Mouse (Mus musculus) forebrain, embryonic 10.5 days (tissue): ENCODE measurements around the gene Cpeb3. TPM values are rescaled to one million over a fixed set of nuclear protein-coding genes. Genes with fewer than 3 reads are reported as not detected.
"Not testable (repeated sequence)": the region's sequence is repeated elsewhere in the genome, so short reads cannot be mapped to it uniquely, and the experiment has no call there.

ENCODE experiments used
- DNase-seq: peaks from one replicate; pipeline ENCODE4 v3.0.0-alpha.2; 2017; ENCODE audit warnings: low spot score; ENCODE audit errors: extremely low spot score
- H3K27ac ChIP-seq: fragments of 300-500 bp; sonication (generic); 2 replicates; pipeline ENCODE4 v1.5.1; 2016; ENCODE audit warnings: mild to moderate bottlenecking
- H3K27me3 ChIP-seq: fragments of 300-500 bp; sonication (generic); 2 replicates; pipeline ENCODE4 v1.6.1; 2016; ENCODE audit warnings: mild to moderate bottlenecking; ENCODE audit not compliant: poor library complexity, severe bottlenecking
- H3K36me3 ChIP-seq: fragments of 300-500 bp; sonication (generic); replicated peaks from 2 replicates; pipeline ENCODE4 v1.6.1; 2016; ENCODE audit warnings: mild to moderate bottlenecking, moderate library complexity
- H3K4me1 ChIP-seq: fragments of 300-500 bp; sonication (generic); 2 replicates; pipeline ENCODE4 v1.6.1; 2016
- H3K4me3 ChIP-seq: fragments of 300-500 bp; sonication (generic); 2 replicates; pipeline ENCODE4 v1.5.1; 2016; ENCODE audit warnings: mild to moderate bottlenecking, moderate library complexity
- H3K9me3 ChIP-seq: fragments of 300-500 bp; sonication (generic); 2 replicates; pipeline ENCODE4 v1.6.1; 2016; ENCODE audit warnings: mild to moderate bottlenecking, moderate library complexity
- WGBS: fragments of 180-500 bp; shearing (Covaris S2); methylation state at CpG from one replicate; pipeline ENCODE4 v1.1.7; 2016; 5-methylcytosine and 5-hydroxymethylcytosine counted together
- polyA plus RNA-seq: library from polyadenylated mRNA; unstranded; fragments of >200 nt; fragmentation: Nextera tagmentation; extraction: Ambion mirVana; gene quantifications from 2 replicates; pipeline ENCODE4 v1.2.1, GENCODE M21; 2016

Cpeb3 gene
- polyA plus RNA-seq, 1 experiment from 2014 or later, result 0.95 TPM

- Histone ChIP-seq H3K4me3 (peak overlapping the region; percentile 58), H3K27ac (peak overlapping the region; percentile 27), H3K36me3 (no peaks in the 10 kb centered on the region), H3K27me3 (peaks cover 63% of the 10 kb centered on the region), H3K4me1 (peaks cover 27% of the 10 kb centered on the region), H3K9me3 (no peaks in the 10 kb centered on the region)
- peak; percentile 47 for DNase-seq
- 3% methylated on average over 63 of the region's 63 CpGs for WGBS
Observed at GRCm38 (mm10) chr19:37233561-37234539, 25.4 kb upstream of the Cpeb3 start.

DNA sequence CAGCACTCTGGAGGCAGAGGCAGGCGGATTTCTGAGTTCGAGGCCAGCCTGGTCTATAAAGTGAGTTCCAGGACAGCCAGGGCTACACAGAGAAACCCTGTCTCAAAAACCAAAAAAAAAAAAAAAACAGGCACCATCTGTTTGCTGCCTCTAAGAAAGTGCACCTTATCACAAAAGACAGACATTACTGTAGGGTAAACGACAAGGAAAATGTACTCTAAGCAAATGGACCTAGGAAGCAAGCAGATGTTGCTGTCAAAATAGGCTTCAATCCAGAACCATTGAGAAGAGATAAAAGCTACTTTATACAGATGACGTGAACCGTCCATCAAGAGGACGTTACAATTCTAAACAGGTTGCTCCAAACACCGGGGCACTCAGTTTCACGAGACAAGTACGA is 24.2 kb upstream of the Cpeb3 start:
- not testable (repeated sequence) for H3K27ac ChIP-seq, H3K4me3 ChIP-seq, H3K9me3 ChIP-seq, H3K36me3 ChIP-seq, DNase-seq
- 88% methylated on average over 9 of the region's 9 CpGs for WGBS
- peaks cover 15% of the 10 kb centered on the region for H3K4me1 ChIP-seq
- peaks cover 53% of the 10 kb centered on the region for H3K27me3 ChIP-seq

DNA sequence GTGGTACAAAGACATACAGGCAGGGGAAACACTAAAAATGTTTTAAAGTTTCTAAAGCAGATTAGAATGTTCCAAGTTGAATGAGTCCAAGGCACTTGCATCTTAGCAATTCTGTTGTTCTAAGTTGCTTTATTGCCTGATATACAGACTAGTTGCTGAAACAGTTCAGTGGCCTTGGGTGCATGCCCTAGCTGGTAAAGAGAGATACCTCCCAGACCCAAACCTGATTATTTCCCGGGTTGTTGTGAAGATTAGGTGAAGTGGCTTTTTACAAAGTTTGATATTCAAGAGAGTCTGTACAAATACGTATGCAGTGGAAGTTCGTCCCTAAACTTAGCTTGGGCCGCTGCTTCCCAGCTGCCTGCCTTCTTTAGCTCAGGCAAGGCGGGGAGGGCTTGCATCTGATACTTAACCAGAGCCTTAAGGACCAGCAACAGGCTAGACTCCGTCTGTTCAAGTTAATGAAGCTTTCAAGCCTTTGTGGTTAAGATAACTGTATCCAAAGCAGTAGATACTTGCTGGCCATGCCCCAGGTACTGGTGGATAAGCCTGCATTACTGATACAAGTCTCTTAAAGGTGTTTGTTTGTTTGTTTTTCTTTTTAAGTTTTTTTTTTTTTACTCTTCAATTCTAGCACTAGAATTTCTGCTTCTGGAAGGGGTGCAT is 16.9 kb upstream of the Cpeb3 start:
- DNase-seq, result no peak
- H3K4me1 ChIP-seq, result no peaks in the 10 kb centered on the region
- 82% methylated on average over 6 of the region's 6 CpGs for WGBS
- no peaks in the 10 kb centered on the region for H3K9me3 ChIP-seq
- peaks cover 60% of the 10 kb centered on the region for H3K36me3 ChIP-seq
- no peak overlapping the region for H3K27ac ChIP-seq
- no peak overlapping the region for H3K4me3 ChIP-seq
- no peaks in the 10 kb centered on the region for H3K27me3 ChIP-seq

GRCm38 (mm10) chr19:37214711-37215110 is 6.3 kb upstream of the Cpeb3 start:
- H3K4me1 ChIP-seq, result peaks cover under 1% of the 10 kb centered on the region
- WGBS, result 96% methylated on average over 2 of the region's 2 CpGs

GRCm38 (mm10) chr19:37211416-37211815 is 3.0 kb upstream of the Cpeb3 start:
- peaks cover 67% of the 10 kb centered on the region for H3K36me3 ChIP-seq
- DNase-seq, result no peak
- no peaks in the 10 kb centered on the region for H3K27me3 ChIP-seq
- peaks cover 21% of the 10 kb centered on the region for H3K4me1 ChIP-seq
- H3K9me3 ChIP-seq, result no peaks in the 10 kb centered on the region
- WGBS, result 97% methylated on average over 3 of the region's 3 CpGs
- H3K4me3 ChIP-seq, result no peak overlapping the region
- no peak overlapping the region for H3K27ac ChIP-seq

More at GRCm38 (mm10) chr19:37214711-37215110, 6.3 kb upstream of the Cpeb3 start:
- H3K4me3 ChIP-seq, result no peak overlapping the region
- no peak for DNase-seq
- H3K27ac ChIP-seq, result no peak overlapping the region
- H3K27me3 ChIP-seq, result no peaks in the 10 kb centered on the region
- H3K9me3 ChIP-seq, result no peaks in the 10 kb centered on the region
- peaks cover 96% of the 10 kb centered on the region for H3K36me3 ChIP-seq

DNA sequence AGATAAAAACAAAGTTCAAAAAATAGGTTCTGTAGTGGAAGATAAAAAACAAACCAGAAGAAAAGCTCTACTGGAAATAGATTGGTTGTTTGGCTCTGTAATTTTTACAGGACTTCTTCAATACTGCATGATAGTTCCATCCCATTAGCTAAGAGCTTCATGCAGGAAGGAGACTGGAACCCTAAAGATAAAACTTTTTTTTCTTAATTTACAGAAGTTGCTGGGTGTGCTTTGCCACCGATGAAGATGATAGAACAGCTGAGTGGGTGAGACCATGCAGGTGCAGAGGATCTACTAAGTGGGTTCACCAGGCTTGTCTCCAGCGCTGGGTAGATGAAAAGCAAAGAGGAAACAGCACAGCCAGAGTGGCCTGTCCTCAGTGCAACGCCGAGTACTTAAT is 2.1 kb upstream of the Cpeb3 start:
- 94% methylated on average over 4 of the region's 4 CpGs for WGBS
- Histone ChIP-seq H3K9me3 (no peaks in the 10 kb centered on the region), H3K27me3 (peaks cover 6% of the 10 kb centered on the region), H3K4me1 (peaks cover 24% of the 10 kb centered on the region), H3K4me3 (no peak overlapping the region), H3K27ac (no peak overlapping the region), H3K36me3 (peaks cover 58% of the 10 kb centered on the region)
- no peak for DNase-seq

DNA sequence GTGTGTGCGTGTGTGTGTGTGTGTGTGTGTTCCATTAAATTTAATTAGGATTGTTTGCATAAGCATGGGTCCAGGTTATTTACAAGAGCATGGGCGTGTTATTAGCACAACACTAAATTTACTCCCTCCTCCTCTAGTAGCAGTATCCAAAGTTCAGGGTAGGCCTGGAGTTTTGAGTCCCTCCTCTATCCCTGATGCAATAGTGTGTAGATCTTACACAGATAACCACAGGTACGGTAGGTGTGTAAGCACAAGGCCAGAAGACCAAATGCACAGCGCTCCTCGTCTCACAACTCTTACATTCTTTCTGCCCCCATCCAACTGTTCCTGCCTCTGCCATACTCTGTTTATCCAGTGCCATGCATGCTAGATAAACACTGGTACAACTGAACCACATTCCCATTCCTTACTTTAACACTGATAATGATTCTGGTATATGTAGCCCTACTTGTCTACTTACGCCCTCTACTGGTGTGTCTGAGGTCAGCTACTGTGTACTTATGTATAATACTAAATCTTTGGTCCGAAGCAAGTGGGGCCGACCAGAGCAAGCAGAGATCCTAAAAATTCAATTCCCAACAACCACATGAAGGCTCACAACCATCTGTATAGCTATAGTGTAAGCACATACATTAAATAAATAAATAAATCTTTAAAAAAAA is 1.2 kb upstream of the Cpeb3 start:
- Histone ChIP-seq H3K4me1 (peaks cover 24% of the 10 kb centered on the region), H3K27me3 (peaks cover 10% of the 10 kb centered on the region), H3K4me3 (peak overlapping the region; percentile 89), H3K36me3 (peaks cover 49% of the 10 kb centered on the region), H3K9me3 (no peaks in the 10 kb centered on the region), H3K27ac (no peak overlapping the region)
- DNase-seq, result no peak
- 89% methylated on average over 8 of the region's 8 CpGs for WGBS

DNA sequence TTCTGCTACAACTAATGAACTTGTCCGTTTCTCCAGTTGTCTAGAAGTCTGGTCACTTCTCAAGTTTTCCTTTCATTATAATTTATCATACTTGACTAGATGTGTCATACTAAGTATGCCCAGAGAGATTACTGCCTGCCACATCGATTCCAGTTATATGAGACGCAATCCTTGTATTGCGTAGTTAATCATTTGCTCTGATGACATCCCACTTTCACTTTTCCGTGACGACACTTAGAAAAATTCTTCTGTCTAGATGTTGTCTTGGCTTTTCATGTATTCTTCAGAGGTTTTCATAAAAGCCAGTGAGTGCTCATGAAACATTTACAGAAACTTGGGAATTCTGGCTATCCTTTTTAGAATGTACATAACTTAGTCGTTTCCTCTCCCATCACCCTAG is 585 bp upstream of the Cpeb3 start:
- Histone ChIP-seq H3K9me3 (no peaks in the 10 kb centered on the region), H3K4me3 (peak overlapping the region; percentile 89), H3K27ac (peak overlapping the region; percentile 96; the same call in 1 of the 2 replicates), H3K4me1 (peaks cover 24% of the 10 kb centered on the region), H3K27me3 (peaks cover 10% of the 10 kb centered on the region), H3K36me3 (peaks cover 45% of the 10 kb centered on the region)
- no peak for DNase-seq
- 91% methylated on average over 7 of the region's 7 CpGs for WGBS

- Histone ChIP-seq H3K27ac (peak within 1 kb of the TSS; percentile 96), H3K27me3 (peaks cover 10% of the 10 kb centered on the region), H3K4me1 (peaks cover 27% of the 10 kb centered on the region), H3K9me3 (no peaks in the 10 kb centered on the region), H3K4me3 (peak within 1 kb of the TSS; percentile 89), H3K36me3 (peaks cover 32% of the 10 kb centered on the region)
- DNase-seq, result peak; percentile 88
- WGBS, result under 1% methylated on average over 87 of the region's 94 CpGs
Observed at GRCm38 (mm10) chr19:37207303-37208175, 862 bp downstream of the Cpeb3 start, which contains the start of gene March5. Gene March5 (plus strand): TSS chr19:37207543.

DNA sequence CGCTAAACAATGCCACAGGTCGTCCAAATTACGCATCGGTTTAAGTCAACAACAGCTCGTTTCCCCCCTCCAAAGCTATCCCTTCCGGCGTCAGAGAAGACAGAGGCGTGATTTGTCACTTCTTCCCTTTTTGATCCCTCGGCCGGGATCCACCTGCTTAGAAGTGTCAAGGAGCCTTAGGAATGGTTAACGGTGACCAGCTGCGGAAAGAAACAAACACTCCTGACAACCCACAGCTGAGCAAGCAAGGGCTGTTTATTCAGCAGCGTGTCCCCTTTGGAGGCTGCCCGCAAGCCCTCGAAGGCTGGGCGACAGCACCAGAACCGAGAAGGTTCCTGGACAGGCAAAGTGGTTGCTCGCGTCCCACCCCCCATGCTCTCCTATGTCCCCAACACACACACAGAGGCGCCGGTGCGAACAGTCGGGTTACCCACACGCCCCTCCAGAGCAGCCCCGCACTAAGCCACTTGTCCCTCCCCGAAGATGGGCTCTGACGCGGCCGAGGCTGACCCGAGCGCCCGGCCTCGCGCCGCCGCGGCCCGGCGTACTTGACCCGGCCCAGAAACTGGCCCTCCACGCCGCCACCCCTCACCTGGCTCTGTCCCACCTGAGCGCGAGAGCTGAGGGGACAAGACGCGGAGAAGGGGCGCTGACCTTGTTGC is 1.6 kb downstream of the Cpeb3 start:
- Histone ChIP-seq H3K4me1 (peaks cover 30% of the 10 kb centered on the region), H3K36me3 (peaks cover 25% of the 10 kb centered on the region), H3K9me3 (no peaks in the 10 kb centered on the region), H3K27me3 (peaks cover 10% of the 10 kb centered on the region), H3K4me3 (peak overlapping the region; percentile 89), H3K27ac (peak overlapping the region; percentile 96)
- under 1% methylated on average over 47 of the region's 47 CpGs for WGBS
- peak; percentile 44 for DNase-seq

DNA sequence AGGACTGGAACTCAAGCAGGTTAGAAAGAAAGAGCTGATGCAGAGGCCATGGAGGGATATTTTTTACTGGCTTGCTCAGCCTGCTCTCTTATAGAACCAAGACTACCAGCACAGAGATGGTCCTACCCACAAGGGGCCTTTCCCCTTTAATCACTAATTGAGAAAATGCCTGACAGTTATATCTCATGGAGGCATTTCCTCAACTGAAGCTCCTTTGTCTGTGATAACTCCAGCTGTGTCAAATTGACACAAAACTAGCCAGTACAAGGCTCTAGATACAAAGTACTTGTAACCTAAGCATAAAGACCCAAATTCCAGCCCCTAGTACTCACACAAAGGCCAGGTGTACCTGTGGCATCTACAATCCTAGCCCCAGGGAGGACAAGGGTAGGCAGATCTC is 3.2 kb downstream of the Cpeb3 start:
- H3K36me3 ChIP-seq, H3K27ac ChIP-seq, DNase-seq, H3K9me3 ChIP-seq, H3K4me3 ChIP-seq, H3K27me3 ChIP-seq: not testable (repeated sequence)
- peaks cover 30% of the 10 kb centered on the region for H3K4me1 ChIP-seq
